In genomic region chr11:102819783-102820385, GRCm38 (mm10) we compare ENCODE assay signal across 8 mouse cellular contexts. TPM values are rescaled to one million over a fixed set of nuclear protein-coding genes. Genes with fewer than 3 reads are reported as not detected.
A peak's percentile ranks its signal among the peaks of the same experiment; 100 is the strongest.
DNase-seq lines count a peak whose midpoint lies in the region; ATAC-seq and TF ChIP-seq lines count a peak whose summit lies in the region.

No protein-coding gene starts in this region.

- H3K4me2 ChIP-seq in limb, embryonic 12.5 days, result peak overlapping the region; percentile 75
- H3K4me2 ChIP-seq in stomach, embryonic 16.5 days (ENCODE audit: low read depth, low read length), result peak overlapping the region; percentile 83

- no peak for DNase-seq in heart, adult 2 months
- DNase-seq in heart, postnatal 4 days, result no peak
- peak; percentile 2 for DNase-seq in thymus, adult 2 months
- no peak for DNase-seq in thymus, adult 18-20 months
- no peak for DNase-seq in urinary bladder, adult 18-20 months (ENCODE audit: low spot score in 2 of 2)

- H3K4me1 ChIP-seq in heart, adult 2 months (ENCODE audit: control insufficient read depth, insufficient read depth, low read length), result peaks cover 7% of the 10 kb centered on the region
- H3K4me1 ChIP-seq in thymus, adult 2 months (replicated peaks; ENCODE audit: control insufficient read depth, insufficient read depth, low read length), result peaks cover 6% of the 10 kb centered on the region
- peaks cover 36% of the 10 kb centered on the region for H3K4me1 ChIP-seq in limb, embryonic 12.5 days (replicated peaks)
- peaks cover 14% of the 10 kb centered on the region for H3K4me1 ChIP-seq in stomach, embryonic 16.5 days (ENCODE audit: control insufficient read depth, insufficient read depth, low read length)

- TF ChIP-seq POLR2A in heart, adult 2 months (IDR thresholded peaks at IDR 0.05; ENCODE audit: insufficient read depth, low read depth, low read length), result no peak
- no peak for TF ChIP-seq POLR2A in thymus, adult 2 months (IDR thresholded peaks at IDR 0.05; ENCODE audit: control insufficient read depth, extremely low read depth, insufficient read depth, low read length, poor library complexity)

- ATAC-seq in limb, embryonic 12.5 days (ENCODE audit: insufficient number of reproducible peaks, insufficient read depth, low FRiP score, low TSS enrichment, low read depth), result peak; percentile 50
- no peak for ATAC-seq in stomach, embryonic 16.5 days (ENCODE audit: insufficient read depth, low FRiP score)
- ATAC-seq in monocyte, adult 5-6 weeks (replicated peaks; ENCODE audit: insufficient number of reproducible peaks, low FRiP score, low TSS enrichment, poor library complexity, severe bottlenecking), result no peak

- peak overlapping the region; percentile 93 for H3K27ac ChIP-seq in heart, adult 2 months
- no peak overlapping the region for H3K27ac ChIP-seq in thymus, adult 2 months (ENCODE audit: control insufficient read depth, insufficient read depth, low read length)
- H3K27ac ChIP-seq in limb, embryonic 12.5 days, result peak overlapping the region; percentile 100
- H3K27ac ChIP-seq in stomach, embryonic 16.5 days (ENCODE audit: low read length), result peak overlapping the region; percentile 97

- no peaks in the 10 kb centered on the region; the same call in 1 of the 2 replicates for H3K79me2 ChIP-seq in heart, adult 2 months (replicated peaks; ENCODE audit: control insufficient read depth, insufficient read depth, low read length)

- H3K4me3 ChIP-seq in heart, adult 2 months, result peak overlapping the region; percentile 64
- no peak overlapping the region for H3K4me3 ChIP-seq in thymus, adult 2 months (ENCODE audit: control insufficient read depth, insufficient read depth, low read length)
- H3K4me3 ChIP-seq in limb, embryonic 12.5 days (replicated peaks), result peak overlapping the region; percentile 74
- H3K4me3 ChIP-seq in stomach, embryonic 16.5 days (replicated peaks; ENCODE audit: low read length), result peak overlapping the region; percentile 70

- WGBS in heart, adult 2 months, result 28% methylated on average over 14 of the region's 14 CpGs
- WGBS in thymus, adult 2 months, result 9% methylated on average over 14 of the region's 14 CpGs
- 2% methylated on average over 14 of the region's 14 CpGs for WGBS in limb, embryonic 12.5 days
- 7% methylated on average over 14 of the region's 14 CpGs for WGBS in stomach, embryonic 16.5 days

- TF ChIP-seq EP300 in heart, adult 2 months (IDR thresholded peaks at IDR 0.05; ENCODE audit: insufficient read depth, low read depth, low read length), result no peak

- TF ChIP-seq CTCF in heart, adult 2 months (IDR thresholded peaks at IDR 0.05), result no peak
- no peak for TF ChIP-seq CTCF in thymus, adult 2 months (IDR thresholded peaks at IDR 0.05; ENCODE audit: borderline replicate concordance, control insufficient read depth, extremely low read depth, insufficient read depth, low read length, poor library complexity)

- H3K36me3 ChIP-seq in heart, adult 2 months (ENCODE audit: control insufficient read depth, insufficient read depth, low read length), result peaks cover 7% of the 10 kb centered on the region; the same call in 1 of the 2 replicates
- H3K36me3 ChIP-seq in thymus, adult 2 months (ENCODE audit: control insufficient read depth, insufficient read depth, low read length), result no peaks in the 10 kb centered on the region
- peaks cover 3% of the 10 kb centered on the region; the same call in 1 of the 2 replicates for H3K36me3 ChIP-seq in limb, embryonic 12.5 days
- H3K36me3 ChIP-seq in stomach, embryonic 16.5 days (ENCODE audit: control insufficient read depth, insufficient read depth, low read length), result no peaks in the 10 kb centered on the region

- no peaks in the 10 kb centered on the region for H3K9me3 ChIP-seq in limb, embryonic 12.5 days
- no peaks in the 10 kb centered on the region for H3K9me3 ChIP-seq in stomach, embryonic 16.5 days (replicated peaks; ENCODE audit: control insufficient read depth, low read length)

- 0 out of 2 replicates have a peak, but pooled peaks cover 1% of the 10 kb centered on the region for H3K27me3 ChIP-seq in heart, adult 2 months (ENCODE audit: control insufficient read depth, insufficient read depth, low read length)
- peaks cover 23% of the 10 kb centered on the region for H3K27me3 ChIP-seq in thymus, adult 2 months (ENCODE audit: control insufficient read depth, insufficient read depth, low read length)
- no peaks in the 10 kb centered on the region for H3K27me3 ChIP-seq in limb, embryonic 12.5 days
- H3K27me3 ChIP-seq in stomach, embryonic 16.5 days (ENCODE audit: control insufficient read depth, insufficient read depth, low read length), result no peaks in the 10 kb centered on the region

- intact Hi-C loops in heart, adult 2 months (cut with DNase I), result loop anchor here (1.0 kb wide), 1 partner anchor 43 kb away; no protein-coding TSS in a partner anchor

- H3K9ac ChIP-seq in heart, adult 2 months (ENCODE audit: low read depth, low read length), result peak overlapping the region; percentile 100; the same call in 1 of the 2 replicates
- no peak overlapping the region for H3K9ac ChIP-seq in limb, embryonic 12.5 days (replicated peaks)
- H3K9ac ChIP-seq in stomach, embryonic 16.5 days (ENCODE audit: low read length), result peak overlapping the region; percentile 96

RNA-seq across cellular contexts. Expression of gene Gjc1, which starts 0.4 kb away (rescaled TPM):
- 10 to 100 TPM; 19.4 to 23.4 TPM for total RNA-seq in heart, adult 2 months (2021)
- 12.9 and 26.4 TPM in 2 replicates for polyA plus RNA-seq in heart, adult 2 months (2012; rRNA removed)
- 10 to 100 TPM; 78.3 to 83.0 TPM for total RNA-seq in heart, postnatal 4 days (2021)
- 1.4 and 1.7 TPM in 2 replicates for polyA plus RNA-seq in thymus, adult 2 months (2012; rRNA removed)
- 117 and 118 TPM in 2 replicates for polyA plus RNA-seq in limb, embryonic 12.5 days (2016; fragmentation: Nextera tagmentation; extraction: Ambion mirVana)
- polyA plus RNA-seq in stomach, embryonic 16.5 days (2015; fragmentation: Nextera tagmentation; extraction: Ambion mirVana), result 30.1 and 38.5 TPM in 2 replicates
- total RNA-seq in monocyte, adult 5-6 weeks (2017), result not detected in 3 replicates

RNA-seq across cellular contexts. Expression of gene Higd1b, which starts 15.8 kb away (rescaled TPM):
- 10 to 100 TPM; 11.0 to 12.2 TPM for total RNA-seq in heart, adult 2 months (2021)
- 15.2 and 21.6 TPM in 2 replicates for polyA plus RNA-seq in heart, adult 2 months (2012; rRNA removed)
- total RNA-seq in heart, postnatal 4 days (2021), result 1 to 10 TPM; 9.3 to 9.8 TPM
- polyA plus RNA-seq in thymus, adult 2 months (2012; rRNA removed), result 0.36 and 1.4 TPM in 2 replicates
- polyA plus RNA-seq in limb, embryonic 12.5 days (2016; fragmentation: Nextera tagmentation; extraction: Ambion mirVana), result not detected in 2 replicates
- polyA plus RNA-seq in stomach, embryonic 16.5 days (2015; fragmentation: Nextera tagmentation; extraction: Ambion mirVana), result 1.2 and 1.4 TPM in 2 replicates
- total RNA-seq in monocyte, adult 5-6 weeks (2017), result not detected in 3 replicates

RNA-seq across cellular contexts. Expression of gene Adam11, which starts 58.6 kb away (rescaled TPM):
- 1 to 10 TPM; 3.4 to 4.9 TPM for total RNA-seq in heart, adult 2 months (2021)
- 10.1 and 12.5 TPM in 2 replicates for polyA plus RNA-seq in heart, adult 2 months (2012; rRNA removed)
- 1 to 10 TPM; 6.9 TPM for total RNA-seq in heart, postnatal 4 days (2021)
- polyA plus RNA-seq in thymus, adult 2 months (2012; rRNA removed), result 30.2 and 51.6 TPM in 2 replicates
- 20.9 and 22.2 TPM in 2 replicates for polyA plus RNA-seq in limb, embryonic 12.5 days (2016; fragmentation: Nextera tagmentation; extraction: Ambion mirVana)
- polyA plus RNA-seq in stomach, embryonic 16.5 days (2015; fragmentation: Nextera tagmentation; extraction: Ambion mirVana), result 4.5 and 5.2 TPM in 2 replicates
- total RNA-seq in monocyte, adult 5-6 weeks (2017), result 2.1 TPM in 1 of 3 replicates, not detected in the others
